11 mouse cellular contexts compared by ENCODE assay signal in genomic region chr5:92554891-92555511, GRCm38 (mm10). TPM values are rescaled to one million over a fixed set of nuclear protein-coding genes. Genes with fewer than 3 reads are reported as not detected.
DNase-seq lines count a peak whose midpoint lies in the region; ATAC-seq and TF ChIP-seq lines count a peak whose summit lies in the region.
"Had no signal": no experiment of that assay in that cellular context is flagged by ENCODE, and none has a peak within 500 bp of the region (broad histone marks: within the 10 kb centered on the region; RNA-seq: fewer than 3 reads in every experiment).

Gene Fam47e (plus strand): TSS chr5:92555069.

- no peak within 1 kb of the TSS for H3K4me2 ChIP-seq in embryonic facial prominence, embryonic 14.5 days (ENCODE audit: low read depth, low read length)
- H3K4me2 ChIP-seq in stomach, embryonic 14.5 days (replicated peaks; ENCODE audit: low read depth, low read length): no peak within 1 kb of the TSS
- H3K4me2 ChIP-seq in stomach, postnatal 0 days (replicated peaks; ENCODE audit: low read depth): no peak within 1 kb of the TSS
- H3K4me2 ChIP-seq in midbrain, embryonic 15.5 days: no peak within 1 kb of the TSS
- H3K4me2 ChIP-seq: limb, embryonic 12.5 days had no signal

- 69% methylated on average over 16 of the region's 16 CpGs for WGBS in embryonic facial prominence, embryonic 14.5 days
- 75% methylated on average over 16 of the region's 16 CpGs for WGBS in embryonic facial prominence, embryonic 10.5 days
- WGBS in stomach, embryonic 14.5 days: 71% methylated on average over 16 of the region's 16 CpGs
- 70% methylated on average over 16 of the region's 16 CpGs for WGBS in stomach, postnatal 0 days
- 72% methylated on average over 16 of the region's 16 CpGs for WGBS in midbrain, embryonic 15.5 days

- H3K4me3 ChIP-seq in embryonic facial prominence, embryonic 14.5 days (ENCODE audit: low read depth, low read length): no peak within 1 kb of the TSS
- H3K4me3 ChIP-seq in embryonic facial prominence, embryonic 10.5 days: no peak within 1 kb of the TSS
- H3K4me3 ChIP-seq in stomach, embryonic 14.5 days (ENCODE audit: low read depth, low read length): no peak within 1 kb of the TSS
- H3K4me3 ChIP-seq in stomach, postnatal 0 days (ENCODE audit: low read depth, low read length): no peak within 1 kb of the TSS
- no peak within 1 kb of the TSS for H3K4me3 ChIP-seq in midbrain, embryonic 15.5 days
- H3K4me3 ChIP-seq: limb, embryonic 12.5 days had no signal

- H3K27ac ChIP-seq in embryonic facial prominence, embryonic 14.5 days (replicated peaks; ENCODE audit: low read depth, low read length): no peak within 1 kb of the TSS; the same call in 1 of the 2 replicates
- no peak within 1 kb of the TSS for H3K27ac ChIP-seq in embryonic facial prominence, embryonic 10.5 days (replicated peaks)
- no peak within 1 kb of the TSS for H3K27ac ChIP-seq in stomach, embryonic 14.5 days (ENCODE audit: low read length)
- no peak within 1 kb of the TSS for H3K27ac ChIP-seq in stomach, postnatal 0 days (replicated peaks)
- H3K27ac ChIP-seq in midbrain, embryonic 15.5 days: no peak within 1 kb of the TSS
- H3K27ac ChIP-seq: limb, embryonic 12.5 days had no signal

- ATAC-seq in embryonic facial prominence, embryonic 14.5 days (ENCODE audit: low read depth): peak; percentile 76; the same call in 1 of the 2 replicates
- peak; percentile 28; the same call in 1 of the 2 replicates for ATAC-seq in stomach, embryonic 14.5 days (ENCODE audit: insufficient number of reproducible peaks, insufficient read depth, low FRiP score, low read depth)
- no peak for ATAC-seq in stomach, postnatal 0 days (ENCODE audit: low FRiP score, low TSS enrichment)
- no peak; the same call in 1 of the 2 replicates for ATAC-seq in midbrain, embryonic 15.5 days (replicated peaks)

- no peak within 1 kb of the TSS for H3K9ac ChIP-seq in embryonic facial prominence, embryonic 14.5 days (ENCODE audit: low read depth, low read length)
- H3K9ac ChIP-seq in stomach, embryonic 14.5 days (replicated peaks; ENCODE audit: low read depth, low read length): no peak within 1 kb of the TSS
- H3K9ac ChIP-seq in stomach, postnatal 0 days (ENCODE audit: low read length): no peak within 1 kb of the TSS
- H3K9ac ChIP-seq in midbrain, embryonic 15.5 days: no peak within 1 kb of the TSS
- H3K9ac ChIP-seq: limb, embryonic 12.5 days had no signal

- TF ChIP-seq CTCF in stomach, postnatal 0 days (IDR thresholded peaks at IDR 0.05; ENCODE audit: low read depth): no peak

- no peak for TF ChIP-seq EP300 in stomach, postnatal 0 days (optimal IDR thresholded peaks at IDR 0.05)

- H3K9me3 ChIP-seq in embryonic facial prominence, embryonic 14.5 days (ENCODE audit: control insufficient read depth, low read length): no peaks in the 10 kb centered on the region
- 0 out of 2 replicates have a peak, but pooled peaks cover 2% of the 10 kb centered on the region for H3K9me3 ChIP-seq in embryonic facial prominence, embryonic 10.5 days
- H3K9me3 ChIP-seq in stomach, embryonic 14.5 days (ENCODE audit: control insufficient read depth, low read depth, low read length): no peaks in the 10 kb centered on the region
- no peaks in the 10 kb centered on the region for H3K9me3 ChIP-seq in stomach, postnatal 0 days (ENCODE audit: control insufficient read depth, low read length)
- H3K9me3 ChIP-seq in midbrain, embryonic 15.5 days: no peaks in the 10 kb centered on the region
- H3K9me3 ChIP-seq: limb, embryonic 12.5 days had no signal

- H3K4me1 ChIP-seq in embryonic facial prominence, embryonic 14.5 days (ENCODE audit: control insufficient read depth, insufficient read depth, low read length): no peaks in the 10 kb centered on the region
- 0 out of 2 replicates have a peak, but pooled peaks cover 4% of the 10 kb centered on the region for H3K4me1 ChIP-seq in embryonic facial prominence, embryonic 10.5 days
- H3K4me1 ChIP-seq in stomach, embryonic 14.5 days (ENCODE audit: control insufficient read depth, insufficient read depth, low read length): no peaks in the 10 kb centered on the region
- no peaks in the 10 kb centered on the region for H3K4me1 ChIP-seq in stomach, postnatal 0 days (replicated peaks; ENCODE audit: control insufficient read depth, insufficient read depth)
- H3K4me1 ChIP-seq in midbrain, embryonic 15.5 days: no peaks in the 10 kb centered on the region

- H3K36me3 ChIP-seq in embryonic facial prominence, embryonic 14.5 days (ENCODE audit: control insufficient read depth, insufficient read depth, low read length): no peaks in the 10 kb centered on the region
- H3K36me3 ChIP-seq in embryonic facial prominence, embryonic 10.5 days (replicated peaks): no peaks in the 10 kb centered on the region
- no peaks in the 10 kb centered on the region for H3K36me3 ChIP-seq in stomach, embryonic 14.5 days (ENCODE audit: control insufficient read depth, insufficient read depth, low read length)
- no peaks in the 10 kb centered on the region for H3K36me3 ChIP-seq in stomach, postnatal 0 days (ENCODE audit: control insufficient read depth, insufficient read depth, low read length)
- no peaks in the 10 kb centered on the region for H3K36me3 ChIP-seq in midbrain, embryonic 15.5 days (replicated peaks)
- H3K36me3 ChIP-seq: limb, embryonic 12.5 days had no signal

- peak; percentile 15 for DNase-seq in embryonic facial prominence, embryonic 14.5 days (ENCODE audit: low spot score)
- DNase-seq in embryonic facial prominence, embryonic 10.5 days (ENCODE audit: low spot score): no peak
- DNase-seq in stomach, postnatal 0 days (ENCODE audit: low spot score): no peak
- peak; percentile 18 to 51 for DNase-seq in left cerebral cortex, adult 8-10 months (ENCODE audit: low spot score in 2 of 2)
- peak; percentile 40 for DNase-seq in telencephalon, adult 2 months (ENCODE audit: low read depth, low spot score)
- DNase-seq in adrenal gland, postnatal 14 days: no peak
- DNase-seq: adrenal gland, postnatal 36 days had no signal

- H3K27me3 ChIP-seq in embryonic facial prominence, embryonic 14.5 days (replicated peaks; ENCODE audit: control insufficient read depth, insufficient read depth, low read length): no peaks in the 10 kb centered on the region
- no peaks in the 10 kb centered on the region for H3K27me3 ChIP-seq in embryonic facial prominence, embryonic 10.5 days (replicated peaks; ENCODE audit: low read depth, poor library complexity, severe bottlenecking)
- H3K27me3 ChIP-seq in stomach, embryonic 14.5 days (ENCODE audit: control insufficient read depth, insufficient read depth, low read length): no peaks in the 10 kb centered on the region
- H3K27me3 ChIP-seq in stomach, postnatal 0 days (ENCODE audit: control insufficient read depth, insufficient read depth, low read length): no peaks in the 10 kb centered on the region
- no peaks in the 10 kb centered on the region for H3K27me3 ChIP-seq in midbrain, embryonic 15.5 days (replicated peaks)
- H3K27me3 ChIP-seq: limb, embryonic 12.5 days had no signal

RNA-seq across cellular contexts. Expression of gene Fam47e, which starts in this region (rescaled TPM):
- polyA plus RNA-seq in embryonic facial prominence, embryonic 14.5 days (2014; fragmentation: Nextera tagmentation; extraction: Ambion mirVana): 0.71 and 2.3 TPM in 2 replicates
- polyA plus RNA-seq in embryonic facial prominence, embryonic 10.5 days (2016; fragmentation: Nextera tagmentation; extraction: Ambion mirVana): not detected in 2 replicates
- 0.62 TPM in 1 of 2 replicates, not detected in the other for polyA plus RNA-seq in stomach, embryonic 14.5 days (2014; fragmentation: Nextera tagmentation; extraction: Ambion mirVana)
- polyA plus RNA-seq in stomach, postnatal 0 days (2015; fragmentation: Nextera tagmentation; extraction: Ambion mirVana): 0.13 and 0.19 TPM in 2 replicates
- 1 to 10 TPM in 1 of 4 experiments, under 1 TPM in 2, not detected in 1; 0.63 to 1.0 (median 0.68) TPM for total RNA-seq in left cerebral cortex, adult 8-10 months (2022)
- total RNA-seq in adrenal gland, postnatal 14 days (2021): not detected in 2 replicates
- polyA plus RNA-seq in midbrain, embryonic 15.5 days (2015; fragmentation: Nextera tagmentation; extraction: Ambion mirVana): 0.88 and 1.0 TPM in 2 replicates
- total RNA-seq: adrenal gland, postnatal 36 days had no signal
- polyA plus RNA-seq: limb, embryonic 12.5 days; neural tube, embryonic 11.5 days had no signal

Comparison
In these comparisons a context has a peak if more than half of its experiments do, and no peak if none do; other contexts are left out.
1. DNase-seq: peak in embryonic facial prominence, embryonic 14.5 days (single experiment), left cerebral cortex, adult 8-10 months (2 of 2) and telencephalon, adult 2 months (single experiment); none in embryonic facial prominence, embryonic 10.5 days (single experiment), stomach, postnatal 0 days (single experiment) and adrenal gland, postnatal 14 days (single experiment).
2. Peak in ATAC-seq in stomach, embryonic 14.5 days; RNA of the gene not detected or under 1 TPM.